Mouse (Mus musculus) erythroblast, embryonic 14.5 days (primary cell): ENCODE results near the gene Ascc3. TPM values are rescaled to one million over a fixed set of nuclear protein-coding genes. Genes with fewer than 3 reads are reported as not detected.

ENCODE experiments used
- H3K27me3 ChIP-seq: 2 replicates; pipeline ENCODE4 v1.6.1; 2012; ENCODE audit warnings: inconsistent platforms; ENCODE audit not compliant: control insufficient read depth
- H3K36me3 ChIP-seq: 2 replicates; pipeline ENCODE4 v1.6.1; 2012; ENCODE audit warnings: mild to moderate bottlenecking, inconsistent platforms; ENCODE audit not compliant: control insufficient read depth
- H3K4me1 ChIP-seq: 2 replicates; pipeline ENCODE4 v1.6.1; 2012; ENCODE audit warnings: inconsistent platforms; ENCODE audit not compliant: control insufficient read depth
- H3K4me3 ChIP-seq: replicated peaks from 2 replicates; pipeline ENCODE3; 2012; ENCODE audit warnings: moderate library complexity, mild to moderate bottlenecking, inconsistent platforms
- H3K9me3 ChIP-seq: 2 replicates; pipeline ENCODE4 v1.6.1; 2012; ENCODE audit warnings: low read length, inconsistent platforms, mixed read lengths; ENCODE audit not compliant: control insufficient read depth
- GATA1 ChIP-seq: IDR thresholded peaks from 2 replicates; pipeline ENCODE4 v1.6.1; 2012; ENCODE audit warnings: low read length, inconsistent platforms, mixed read lengths
- TAL1 ChIP-seq: IDR thresholded peaks from 3 replicates; pipeline ENCODE4 v1.6.1; 2012; ENCODE audit warnings: low read length, inconsistent platforms, mixed read lengths
- polyA plus RNA-seq: library from polyadenylated mRNA; stranded (reverse); fragments of >175 nt; gene quantifications from 2 replicates; pipeline ENCODE4 v1.2.3, GENCODE M21; 2012

Ascc3 gene
- polyA plus RNA-seq, 1 experiment, result 0.31 TPM

DNA sequence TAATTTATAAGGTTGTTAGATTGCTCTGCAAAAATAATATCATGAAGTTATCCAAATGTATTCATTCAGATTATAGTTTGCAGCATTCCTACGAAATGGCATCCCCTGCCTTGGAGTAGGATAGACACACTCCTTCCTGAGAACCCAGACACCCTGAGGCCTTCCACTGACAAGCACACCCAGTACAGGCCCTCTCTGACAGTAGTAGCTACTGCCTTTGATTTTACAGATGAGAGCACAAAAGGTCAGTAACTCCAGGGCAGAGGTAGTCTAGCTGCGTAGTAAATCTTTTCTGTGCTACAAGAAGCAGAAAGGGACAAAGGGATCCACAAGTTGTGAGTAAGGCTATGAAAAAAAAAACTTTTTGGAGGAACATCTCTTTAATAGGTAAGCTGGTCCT lies 289.9 kb downstream of the Ascc3 start:
- TF ChIP-seq GATA1, result no peak
- no peak for TF ChIP-seq TAL1

DNA sequence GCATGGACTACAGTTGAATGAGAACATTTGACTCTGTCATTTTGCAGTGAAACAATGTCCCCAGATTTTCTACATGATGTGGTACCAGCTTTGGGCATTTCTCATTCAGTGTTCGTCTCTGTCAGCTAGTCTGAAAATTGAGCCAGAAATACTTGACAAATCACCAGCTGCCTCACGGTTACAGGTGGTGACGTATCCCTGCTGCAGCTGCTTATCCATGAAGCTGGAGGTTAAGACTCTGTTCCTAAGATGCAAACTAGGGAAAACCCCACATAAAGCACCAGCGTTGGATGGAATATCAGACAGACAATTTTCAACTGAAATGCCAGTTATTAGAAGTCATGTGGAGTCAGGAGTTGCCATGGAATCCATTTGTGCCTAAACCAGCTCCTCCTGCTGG lies 293.8 kb downstream of the Ascc3 start:
- Histone ChIP-seq H3K36me3 (no peaks in the 10 kb centered on the region), H3K4me3 (no peak overlapping the region), H3K9me3 (no peaks in the 10 kb centered on the region), H3K4me1 (no peaks in the 10 kb centered on the region), H3K27me3 (peaks cover 33% of the 10 kb centered on the region)
- TF ChIP-seq TAL1 (no peak), GATA1 (no peak)

More for the DNA sequence above, 289.9 kb downstream of the Ascc3 start:
- H3K36me3 ChIP-seq, result no peaks in the 10 kb centered on the region
- no peak overlapping the region for H3K4me3 ChIP-seq
- no peaks in the 10 kb centered on the region for H3K9me3 ChIP-seq
- H3K27me3 ChIP-seq, result peaks cover 4% of the 10 kb centered on the region; the same call in 1 of the 2 replicates
- no peaks in the 10 kb centered on the region for H3K4me1 ChIP-seq

DNA sequence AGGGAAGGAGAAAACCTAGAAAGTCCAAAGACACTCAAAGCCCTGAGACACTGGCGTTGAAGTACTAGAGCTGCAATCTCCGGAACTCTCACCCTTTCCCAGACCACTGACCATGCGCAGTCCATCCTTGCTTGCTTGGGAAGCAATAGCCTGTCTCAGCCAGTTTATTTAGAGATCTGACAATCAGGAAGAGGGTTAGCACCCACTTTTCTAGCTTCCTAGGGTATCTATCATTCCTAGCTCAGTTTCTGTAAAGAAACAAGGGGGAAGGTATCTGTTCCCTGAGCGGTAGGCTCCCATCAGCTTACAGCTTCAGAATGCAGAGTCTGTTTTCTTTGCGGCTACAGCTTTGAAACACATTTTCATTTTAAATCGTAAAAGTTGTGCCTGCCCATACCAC lies 298.2 kb downstream of the Ascc3 start:
- Histone ChIP-seq H3K4me3 (no peak overlapping the region), H3K9me3 (peaks cover 5% of the 10 kb centered on the region; the same call in 1 of the 2 replicates), H3K4me1 (peaks cover 6% of the 10 kb centered on the region), H3K36me3 (no peaks in the 10 kb centered on the region), H3K27me3 (peaks cover 73% of the 10 kb centered on the region)
- TF ChIP-seq TAL1, result no peak
- no peak for TF ChIP-seq GATA1

DNA sequence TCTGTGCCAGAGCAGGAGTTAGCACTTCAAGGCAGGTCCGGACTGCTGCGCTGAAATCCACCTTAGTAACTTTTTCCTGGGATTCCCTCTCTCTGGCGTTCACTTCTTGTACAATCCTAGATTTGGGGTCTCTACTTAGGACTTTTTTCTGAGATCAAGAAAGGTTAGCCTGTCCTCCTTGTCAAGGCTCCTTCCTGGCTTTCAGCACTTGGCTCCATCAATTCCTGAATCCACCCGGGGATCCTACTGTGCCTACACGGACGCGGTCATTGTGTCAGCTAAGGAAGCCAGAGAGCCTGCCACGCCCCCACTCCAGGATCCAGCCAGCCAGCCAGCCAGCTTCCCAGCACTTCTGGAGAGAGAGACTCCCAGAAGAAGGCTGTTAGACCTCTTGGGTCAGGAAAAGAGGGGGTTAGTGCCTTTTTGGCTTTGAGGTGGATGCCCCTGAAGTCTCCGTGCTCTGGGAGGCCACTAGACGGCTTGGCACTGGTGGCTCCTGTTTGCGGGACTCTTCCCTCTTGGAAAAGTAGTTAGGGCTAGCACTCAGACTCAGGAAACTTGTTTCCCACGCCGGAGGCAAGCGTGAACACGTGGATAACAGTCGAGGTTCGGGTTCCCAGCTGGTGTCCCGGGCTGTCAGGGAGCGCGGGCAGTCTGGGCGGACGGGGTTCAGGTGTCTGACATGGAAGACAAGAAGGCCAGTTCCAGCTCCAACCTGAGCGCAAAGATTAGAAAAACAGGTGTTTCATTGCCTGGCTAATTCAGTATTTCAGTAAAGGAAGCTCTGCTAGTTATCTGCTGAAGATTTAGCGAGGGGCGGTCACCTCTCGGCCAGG lies 299.6 kb downstream of the Ascc3 start:
- no peak overlapping the region for H3K4me3 ChIP-seq
- H3K4me1 ChIP-seq, result peaks cover 6% of the 10 kb centered on the region
- no peaks in the 10 kb centered on the region for H3K36me3 ChIP-seq
- H3K9me3 ChIP-seq, result peaks cover 5% of the 10 kb centered on the region; the same call in 1 of the 2 replicates
- no peak for TF ChIP-seq TAL1
- peaks cover 87% of the 10 kb centered on the region for H3K27me3 ChIP-seq

DNA sequence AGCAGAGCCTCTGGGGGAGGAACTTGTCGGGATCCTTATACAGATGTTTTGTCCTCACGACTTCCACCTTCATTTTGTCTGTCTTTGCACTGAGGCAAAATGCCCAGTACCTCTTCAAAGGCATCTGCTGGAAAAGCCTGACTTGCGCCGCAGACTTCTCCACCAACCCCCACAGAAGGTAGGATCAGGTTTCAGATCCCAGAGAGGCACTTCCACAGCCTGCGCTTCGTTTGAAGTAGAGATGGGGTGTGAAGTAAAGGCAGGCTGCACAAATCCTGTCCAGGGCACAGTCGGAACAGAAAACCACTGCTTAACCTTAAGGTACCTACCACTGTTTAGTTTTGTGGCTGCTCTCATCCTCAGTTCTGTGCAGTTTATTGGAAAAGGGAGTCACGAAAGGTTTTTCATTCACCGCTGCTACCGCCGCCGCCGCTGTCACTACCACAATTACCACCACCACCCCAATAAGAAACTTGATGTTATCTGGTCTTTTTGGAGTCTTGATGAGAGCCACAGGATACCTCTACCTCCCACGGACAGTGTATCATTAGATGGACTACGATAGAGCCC lies 300.4 kb downstream of the Ascc3 start:
- Histone ChIP-seq H3K9me3 (peaks cover 5% of the 10 kb centered on the region; the same call in 1 of the 2 replicates), H3K36me3 (no peaks in the 10 kb centered on the region), H3K27me3 (peaks cover 94% of the 10 kb centered on the region), H3K4me3 (no peak overlapping the region), H3K4me1 (peaks cover 6% of the 10 kb centered on the region)
- no peak for TF ChIP-seq GATA1
- TF ChIP-seq TAL1, result no peak

DNA sequence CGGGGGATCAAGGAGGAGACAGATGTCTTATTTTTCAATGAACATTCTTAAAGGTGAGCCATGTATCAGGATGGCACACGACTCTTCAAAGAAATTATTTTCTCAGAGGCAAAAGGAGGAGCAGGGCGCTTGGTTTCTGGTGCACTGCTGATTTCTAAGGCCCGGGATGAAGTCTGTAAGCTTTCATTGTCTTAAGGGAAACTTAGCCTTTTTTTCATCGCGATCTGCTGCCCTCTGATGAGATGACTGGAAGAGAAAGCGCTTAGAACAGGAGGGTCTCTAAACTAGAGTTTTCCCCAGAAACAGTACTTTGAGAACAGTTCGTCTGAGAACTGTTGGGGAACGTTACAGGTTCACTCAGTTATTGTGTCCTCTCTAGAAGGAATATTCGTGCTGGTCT lies 301.1 kb downstream of the Ascc3 start:
- TF ChIP-seq GATA1 (no peak), TAL1 (no peak)
- Histone ChIP-seq H3K4me3 (no peak overlapping the region), H3K9me3 (peaks cover 5% of the 10 kb centered on the region; the same call in 1 of the 2 replicates), H3K4me1 (peaks cover 6% of the 10 kb centered on the region), H3K36me3 (no peaks in the 10 kb centered on the region), H3K27me3 (peaks cover 99% of the 10 kb centered on the region)

DNA sequence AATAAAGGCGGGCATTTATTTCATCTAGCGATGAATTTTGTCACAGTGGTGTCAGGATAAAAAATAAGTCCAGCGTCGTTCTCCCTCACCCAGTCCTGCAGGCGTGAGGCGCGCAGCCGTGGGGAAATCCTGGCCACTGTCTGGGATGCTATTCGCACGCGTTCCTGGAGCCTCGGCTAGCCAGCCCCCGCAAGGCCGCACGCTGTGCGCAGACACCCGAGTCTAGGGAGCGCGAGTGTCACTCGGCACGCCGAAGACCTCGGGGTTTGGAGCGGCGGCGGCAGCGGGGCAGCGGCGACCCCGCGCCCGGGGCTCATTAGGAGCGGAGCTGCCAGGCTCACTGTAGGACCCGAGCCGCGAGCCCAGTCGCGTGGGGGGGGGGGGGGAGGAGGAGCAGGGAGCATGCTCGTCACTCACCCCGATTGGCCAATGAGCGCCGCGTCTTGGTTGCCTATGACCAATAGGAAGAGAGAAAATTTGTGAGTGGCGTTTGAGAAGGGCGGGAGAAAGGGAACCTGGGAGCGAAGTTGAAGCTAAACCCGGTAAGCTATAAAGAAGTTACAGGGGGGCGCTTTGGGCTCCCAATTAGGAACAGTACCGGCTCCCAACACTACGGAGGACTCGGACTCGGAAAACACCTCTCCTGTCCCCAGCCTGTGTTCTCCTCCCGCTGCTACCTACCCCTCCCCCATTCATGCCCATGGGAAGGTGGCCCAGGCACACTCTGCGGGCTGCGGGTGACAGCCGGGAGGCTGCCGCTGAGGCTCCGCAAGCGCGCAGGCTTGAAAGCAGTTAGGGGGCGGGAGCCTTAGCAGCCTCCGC lies 301.9 kb downstream of the Ascc3 start, which contains the start of gene Sim1:
Gene Sim1, plus strand, starts transcription at position 585 of the 822 bp plus-strand sequence.
- Histone ChIP-seq H3K4me3 (no peak within 1 kb of the TSS), H3K4me1 (peaks cover 6% of the 10 kb centered on the region), H3K27me3 (peaks cover 100% of the 10 kb centered on the region), H3K36me3 (no peaks in the 10 kb centered on the region), H3K9me3 (peaks cover 5% of the 10 kb centered on the region; the same call in 1 of the 2 replicates)
- TF ChIP-seq TAL1 (no peak), GATA1 (no peak)

DNA sequence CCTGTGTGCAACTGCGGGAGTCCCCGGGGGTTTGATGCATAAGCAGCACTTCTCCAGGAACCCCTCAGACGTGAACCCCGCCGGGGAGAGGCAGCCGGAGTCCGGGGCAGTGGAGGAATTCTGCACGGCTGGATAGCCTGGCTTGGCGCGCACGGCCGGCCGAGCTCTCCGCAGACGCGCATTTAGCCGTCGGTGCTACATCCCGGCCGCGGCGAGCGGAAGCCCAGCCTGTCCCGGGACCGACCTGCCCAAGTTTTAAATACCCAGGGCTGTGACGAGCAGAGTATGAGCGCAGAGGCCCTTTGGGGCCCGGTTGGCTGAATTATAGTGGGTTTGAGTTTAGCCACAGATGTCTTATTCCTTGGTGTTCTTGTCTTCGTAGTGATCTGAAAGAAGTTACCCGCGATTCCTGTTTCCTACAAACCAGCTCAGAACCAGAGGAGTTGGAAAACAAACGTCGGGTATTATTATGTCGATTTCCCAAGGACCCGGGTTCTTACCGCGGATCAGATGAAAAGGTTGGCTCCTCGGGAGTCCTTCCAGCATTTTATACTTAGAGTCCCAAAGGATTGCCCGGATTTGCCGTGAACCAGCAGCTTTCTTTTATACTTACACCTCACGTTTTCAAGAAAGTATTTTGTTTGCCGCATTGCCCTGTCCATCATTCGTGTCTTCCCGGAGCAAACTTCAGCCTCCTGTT lies 302.8 kb downstream of the Ascc3 start:
- peaks cover 6% of the 10 kb centered on the region for H3K4me1 ChIP-seq

More for the DNA sequence above, 302.8 kb downstream of the Ascc3 start:
- Histone ChIP-seq H3K27me3 (peaks cover 100% of the 10 kb centered on the region), H3K9me3 (peaks cover 5% of the 10 kb centered on the region; the same call in 1 of the 2 replicates), H3K4me3 (no peak overlapping the region), H3K36me3 (no peaks in the 10 kb centered on the region)
- TF ChIP-seq GATA1 (no peak), TAL1 (no peak)
